Mouse (Mus musculus) ES-E14 (cell line): ENCODE data around the gene Tmem101.

Experiments
- CHD2 ChIP-seq: IDR thresholded peaks from 2 replicates; pipeline ENCODE4 v1.6.1; 2014; ENCODE audit warnings: mild to moderate bottlenecking, low read depth, low read length, inconsistent platforms
- MAFK ChIP-seq: IDR thresholded peaks from 2 replicates; pipeline ENCODE4 v1.6.1; 2014; ENCODE audit warnings: mild to moderate bottlenecking, low read depth, low read length, inconsistent platforms; ENCODE audit not compliant: insufficient read depth
- ZC3H11A ChIP-seq: IDR thresholded peaks from 2 replicates; pipeline ENCODE4 v1.6.1; 2012; ENCODE audit warnings: low read depth, mild to moderate bottlenecking, inconsistent platforms, low read length, borderline replicate concordance

DNA sequence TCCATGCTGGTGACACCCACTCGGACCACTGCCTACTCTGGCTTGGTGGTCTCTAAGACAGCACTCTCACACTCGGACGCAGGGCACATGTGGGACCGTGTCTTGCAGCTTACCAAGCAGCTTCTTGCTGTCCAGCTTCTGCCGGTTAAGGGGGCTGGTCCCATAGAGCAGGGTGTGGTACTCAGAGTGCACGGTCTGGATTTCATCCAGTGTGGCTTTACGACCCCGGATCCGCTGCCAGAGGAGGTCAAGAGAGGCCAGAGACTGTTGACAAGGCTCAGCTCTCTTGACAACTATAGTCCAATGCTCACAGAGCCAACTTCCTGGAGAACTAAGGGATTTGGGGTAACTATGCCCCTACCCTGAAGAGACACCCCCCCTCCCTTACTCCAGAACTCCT is 43.7 kb upstream of the Tmem101 start:
- TF ChIP-seq CHD2, result no peak
- no peak for TF ChIP-seq ZC3H11A
- TF ChIP-seq MAFK, result no peak
